Mouse (Mus musculus): ENCODE data around the gene 2310009B15Rik. TPM values are rescaled to one million over a fixed set of nuclear protein-coding genes. Genes with fewer than 3 reads are reported as not detected.

Gene 2310009B15Rik
- polyA plus RNA-seq, 1 experiment from 2014 or later: 39.0 TPM

GRCm38 (mm10) chr1:138850823-138851222, 5.8 kb downstream of the 2310009B15Rik start:
- no peak for ATAC-seq (ENCODE audit: low FRiP score, low TSS enrichment)
- H3K27ac ChIP-seq (ENCODE audit: low read length): no peak overlapping the region
- no peak overlapping the region for H3K4me3 ChIP-seq (ENCODE audit: low read length)
- H3K36me3 ChIP-seq (ENCODE audit: insufficient read depth, low read length): peaks cover 3% of the 10 kb centered on the region; the same call in 1 of the 2 replicates
- whole genome bisulfite sequencing: 92% methylated on average over 1 of the region's 1 CpGs
- peaks cover 23% of the 10 kb centered on the region for H3K4me1 ChIP-seq (ENCODE audit: insufficient read depth, low read length)
- H3K9me3 ChIP-seq (ENCODE audit: low read length): no peaks in the 10 kb centered on the region
- H3K9ac ChIP-seq (replicated peaks; ENCODE audit: low read length): no peak overlapping the region
- H3K27me3 ChIP-seq (ENCODE audit: insufficient read depth, low read length): peaks cover 51% of the 10 kb centered on the region
- H3K4me2 ChIP-seq (replicated peaks; ENCODE audit: low read depth, low read length): no peak overlapping the region

- Histone ChIP-seq H3K27me3 (ENCODE audit: insufficient read depth, low read length) (peaks cover 57% of the 10 kb centered on the region), H3K4me2 (replicated peaks; ENCODE audit: low read depth, low read length) (no peak overlapping the region), H3K9me3 (ENCODE audit: low read length) (no peaks in the 10 kb centered on the region), H3K4me3 (ENCODE audit: low read length) (no peak overlapping the region), H3K36me3 (ENCODE audit: insufficient read depth, low read length) (peaks cover 3% of the 10 kb centered on the region; the same call in 1 of the 2 replicates), H3K9ac (replicated peaks; ENCODE audit: low read length) (no peak overlapping the region), H3K4me1 (ENCODE audit: insufficient read depth, low read length) (peaks cover 19% of the 10 kb centered on the region), H3K27ac (ENCODE audit: low read length) (no peak overlapping the region)
- WGBS: 38% methylated on average over 2 of the region's 4 CpGs
- no peak for ATAC-seq (ENCODE audit: low FRiP score, low TSS enrichment)
Measured at GRCm38 (mm10) chr1:138850161-138850539, 6.5 kb downstream of the 2310009B15Rik start.

GRCm38 (mm10) chr1:138849531-138850160, 7.0 kb downstream of the 2310009B15Rik start:
- Histone ChIP-seq H3K4me1 (ENCODE audit: insufficient read depth, low read length) (peaks cover 14% of the 10 kb centered on the region), H3K27me3 (ENCODE audit: insufficient read depth, low read length) (peaks cover 62% of the 10 kb centered on the region), H3K9me3 (ENCODE audit: low read length) (no peaks in the 10 kb centered on the region), H3K36me3 (ENCODE audit: insufficient read depth, low read length) (peaks cover 3% of the 10 kb centered on the region; the same call in 1 of the 2 replicates), H3K9ac (replicated peaks; ENCODE audit: low read length) (no peak overlapping the region), H3K27ac (ENCODE audit: low read length) (no peak overlapping the region), H3K4me3 (ENCODE audit: low read length) (no peak overlapping the region), H3K4me2 (replicated peaks; ENCODE audit: low read depth, low read length) (no peak overlapping the region)
- ATAC-seq (ENCODE audit: low FRiP score, low TSS enrichment): no peak
- 13% methylated on average over 8 of the region's 8 CpGs for WGBS

GRCm38 (mm10) chr1:138848511-138849109, 8.0 kb downstream of the 2310009B15Rik start, which contains the start of gene Lhx9:
Lhx9 (minus strand) TSS chr1:138848577.
- Histone ChIP-seq H3K4me3 (ENCODE audit: low read length) (peak within 1 kb of the TSS; percentile 37), H3K4me2 (replicated peaks; ENCODE audit: low read depth, low read length) (peak within 1 kb of the TSS; percentile 49), H3K27ac (ENCODE audit: low read length) (no peak within 1 kb of the TSS), H3K9ac (replicated peaks; ENCODE audit: low read length) (no peak within 1 kb of the TSS), H3K9me3 (ENCODE audit: low read length) (no peaks in the 10 kb centered on the region), H3K27me3 (ENCODE audit: insufficient read depth, low read length) (peaks cover 73% of the 10 kb centered on the region), H3K36me3 (ENCODE audit: insufficient read depth, low read length) (peaks cover 3% of the 10 kb centered on the region; the same call in 1 of the 2 replicates), H3K4me1 (ENCODE audit: insufficient read depth, low read length) (peaks cover 14% of the 10 kb centered on the region)
- under 1% methylated on average over 33 of the region's 33 CpGs for WGBS
- ATAC-seq (ENCODE audit: low FRiP score, low TSS enrichment): peak; percentile 86

- H3K36me3 ChIP-seq (ENCODE audit: insufficient read depth, low read length): peaks cover 3% of the 10 kb centered on the region; the same call in 1 of the 2 replicates
- peak overlapping the region; percentile 49 for H3K4me2 ChIP-seq (replicated peaks; ENCODE audit: low read depth, low read length)
- H3K9ac ChIP-seq (replicated peaks; ENCODE audit: low read length): no peak overlapping the region
- ATAC-seq (ENCODE audit: low FRiP score, low TSS enrichment): no peak; the same call in none of the 2 replicates
- 1% methylated on average over 16 of the region's 16 CpGs for WGBS
- no peaks in the 10 kb centered on the region for H3K9me3 ChIP-seq (ENCODE audit: low read length)
- peak overlapping the region; percentile 37 for H3K4me3 ChIP-seq (ENCODE audit: low read length)
- H3K27ac ChIP-seq (ENCODE audit: low read length): no peak overlapping the region
- H3K4me1 ChIP-seq (ENCODE audit: insufficient read depth, low read length): peaks cover 19% of the 10 kb centered on the region
- H3K27me3 ChIP-seq (ENCODE audit: insufficient read depth, low read length): peaks cover 78% of the 10 kb centered on the region
Measured at GRCm38 (mm10) chr1:138848026-138848425, 8.6 kb downstream of the 2310009B15Rik start.

- ATAC-seq (ENCODE audit: low FRiP score, low TSS enrichment): no peak
- Histone ChIP-seq H3K36me3 (ENCODE audit: insufficient read depth, low read length) (peaks cover 3% of the 10 kb centered on the region; the same call in 1 of the 2 replicates), H3K9me3 (ENCODE audit: low read length) (no peaks in the 10 kb centered on the region), H3K9ac (replicated peaks; ENCODE audit: low read length) (no peak overlapping the region), H3K4me2 (replicated peaks; ENCODE audit: low read depth, low read length) (no peak overlapping the region), H3K27ac (ENCODE audit: low read length) (no peak overlapping the region), H3K27me3 (ENCODE audit: insufficient read depth, low read length) (peaks cover 86% of the 10 kb centered on the region), H3K4me3 (ENCODE audit: low read length) (peak overlapping the region; percentile 21; the same call in 1 of the 2 replicates), H3K4me1 (ENCODE audit: insufficient read depth, low read length) (peaks cover 20% of the 10 kb centered on the region)
- WGBS: under 1% methylated on average over 21 of the region's 21 CpGs
Measured at GRCm38 (mm10) chr1:138847146-138847545, 9.5 kb downstream of the 2310009B15Rik start.

- no peak overlapping the region for H3K27ac ChIP-seq (ENCODE audit: low read length)
- H3K27me3 ChIP-seq (ENCODE audit: insufficient read depth, low read length): peaks cover 89% of the 10 kb centered on the region
- H3K9ac ChIP-seq (replicated peaks; ENCODE audit: low read length): no peak overlapping the region
- peaks cover 2% of the 10 kb centered on the region; the same call in 1 of the 2 replicates for H3K36me3 ChIP-seq (ENCODE audit: insufficient read depth, low read length)
- no peak overlapping the region for H3K4me3 ChIP-seq (ENCODE audit: low read length)
- no peak for ATAC-seq (ENCODE audit: low FRiP score, low TSS enrichment)
- H3K9me3 ChIP-seq (ENCODE audit: low read length): no peaks in the 10 kb centered on the region
- 4% methylated on average over 9 of the region's 9 CpGs for WGBS
- H3K4me2 ChIP-seq (replicated peaks; ENCODE audit: low read depth, low read length): no peak overlapping the region
- peaks cover 26% of the 10 kb centered on the region for H3K4me1 ChIP-seq (ENCODE audit: insufficient read depth, low read length)
Measured at GRCm38 (mm10) chr1:138846581-138846980, 10.1 kb downstream of the 2310009B15Rik start.

- Histone ChIP-seq H3K4me1 (ENCODE audit: insufficient read depth, low read length) (peaks cover 30% of the 10 kb centered on the region), H3K9ac (replicated peaks; ENCODE audit: low read length) (no peak overlapping the region), H3K36me3 (ENCODE audit: insufficient read depth, low read length) (no peaks in the 10 kb centered on the region), H3K4me2 (replicated peaks; ENCODE audit: low read depth, low read length) (no peak overlapping the region), H3K27ac (ENCODE audit: low read length) (no peak overlapping the region), H3K4me3 (ENCODE audit: low read length) (no peak overlapping the region), H3K9me3 (ENCODE audit: low read length) (no peaks in the 10 kb centered on the region), H3K27me3 (ENCODE audit: insufficient read depth, low read length) (peaks cover 91% of the 10 kb centered on the region)
- no peak for ATAC-seq (ENCODE audit: low FRiP score, low TSS enrichment)
- WGBS: 8% methylated on average over 12 of the region's 12 CpGs
Measured at GRCm38 (mm10) chr1:138846131-138846530, 10.5 kb downstream of the 2310009B15Rik start.

GRCm38 (mm10) chr1:138845481-138845880, 11.2 kb downstream of the 2310009B15Rik start:
- WGBS: 12% methylated on average over 3 of the region's 3 CpGs
- H3K4me1 ChIP-seq (ENCODE audit: insufficient read depth, low read length): peaks cover 32% of the 10 kb centered on the region

GRCm38 (mm10) chr1:138844166-138844565, 12.5 kb downstream of the 2310009B15Rik start:
- Histone ChIP-seq H3K27ac (ENCODE audit: low read length) (no peak overlapping the region), H3K36me3 (ENCODE audit: insufficient read depth, low read length) (no peaks in the 10 kb centered on the region), H3K4me1 (ENCODE audit: insufficient read depth, low read length) (peaks cover 32% of the 10 kb centered on the region), H3K9me3 (ENCODE audit: low read length) (no peaks in the 10 kb centered on the region), H3K27me3 (ENCODE audit: insufficient read depth, low read length) (peaks cover 85% of the 10 kb centered on the region), H3K9ac (replicated peaks; ENCODE audit: low read length) (no peak overlapping the region), H3K4me3 (ENCODE audit: low read length) (no peak overlapping the region; the same call in 1 of the 2 replicates), H3K4me2 (replicated peaks; ENCODE audit: low read depth, low read length) (no peak overlapping the region; the same call in 1 of the 2 replicates)
- ATAC-seq (ENCODE audit: low FRiP score, low TSS enrichment): no peak
- 6% methylated on average over 3 of the region's 3 CpGs for WGBS

More at GRCm38 (mm10) chr1:138845481-138845880, 11.2 kb downstream of the 2310009B15Rik start:
- Histone ChIP-seq H3K9ac (replicated peaks; ENCODE audit: low read length) (no peak overlapping the region), H3K36me3 (ENCODE audit: insufficient read depth, low read length) (no peaks in the 10 kb centered on the region), H3K27ac (ENCODE audit: low read length) (no peak overlapping the region), H3K4me3 (ENCODE audit: low read length) (no peak overlapping the region), H3K27me3 (ENCODE audit: insufficient read depth, low read length) (peaks cover 87% of the 10 kb centered on the region), H3K9me3 (ENCODE audit: low read length) (no peaks in the 10 kb centered on the region), H3K4me2 (replicated peaks; ENCODE audit: low read depth, low read length) (no peak overlapping the region)
- ATAC-seq (ENCODE audit: low FRiP score, low TSS enrichment): no peak
